Mouse (Mus musculus) ES-Bruce4 (cell line): ENCODE measurements around the gene Coil.

Experiments
- CTCF ChIP-seq: IDR thresholded peaks from one replicate; pipeline ENCODE4 v1.8.1; 2011; ENCODE audit warnings: low read depth, low read length
- EP300 ChIP-seq: IDR thresholded peaks from 2 replicates; pipeline ENCODE4 v1.6.1; 2011; ENCODE audit warnings: low read depth, low read length; ENCODE audit not compliant: insufficient read depth
- POLR2A ChIP-seq: IDR thresholded peaks from one replicate; pipeline ENCODE4 v1.8.1; 2011; ENCODE audit warnings: low read length; ENCODE audit not compliant: insufficient read depth

GRCm38 (mm10) chr11:89000527-89000819 is 30.4 kb downstream of the Coil start:
- no peak for TF ChIP-seq CTCF
- TF ChIP-seq EP300: no peak
- no peak for TF ChIP-seq POLR2A
